Mouse (Mus musculus) MEL (cell line): ENCODE results near the gene Srcin1. TPM values are rescaled to one million over a fixed set of nuclear protein-coding genes. Genes with fewer than 3 reads are reported as not detected.

ENCODE experiments used
- DNase-seq: peaks from one replicate; pipeline ENCODE4 v3.0.0; 2011; ENCODE audit warnings: low read depth, low spot score
- H3K27ac ChIP-seq: 2 replicates; pipeline ENCODE4 v1.5.1; 2012; ENCODE audit warnings: low read depth, mild to moderate bottlenecking, control low read depth, low read length, moderate library complexity; ENCODE audit not compliant: control insufficient read depth
- H3K27me3 ChIP-seq, 2 experiments: fragments of 150-350 bp in 1 of 2; sonication (generic) in 1 of 2; 2 replicates each; pipeline ENCODE4 v1.6.1; 2012; ENCODE audit warnings: low read length in 2 of 2, mild to moderate bottlenecking in 2 of 2, improper control_type of control experiment in 1 of 2, moderate library complexity in 1 of 2; ENCODE audit not compliant: insufficient read depth in 2 of 2, control insufficient read depth in 1 of 2
- H3K36me3 ChIP-seq, 2 experiments: 2 replicates each; pipeline ENCODE4 v1.6.1; 2012 to 2014; ENCODE audit warnings: low read length in 2 of 2, improper control_type of control experiment in 1 of 2, inconsistent platforms in 1 of 2, mild to moderate bottlenecking in 1 of 2; ENCODE audit not compliant: insufficient read depth in 2 of 2, control insufficient read depth in 1 of 2
- H3K4me1 ChIP-seq, 2 experiments: fragments of 150-350 bp in 1 of 2; sonication (generic) in 1 of 2; 2 replicates each; pipeline ENCODE4 v1.6.1; 2012; ENCODE audit warnings: low read length in 2 of 2, improper control_type of control experiment in 1 of 2, mild to moderate bottlenecking in 1 of 2; ENCODE audit not compliant: insufficient read depth in 2 of 2, control insufficient read depth in 1 of 2
- H3K4me3 ChIP-seq, 2 experiments: fragments of 150-350 bp in 1 of 2; sonication (generic) in 1 of 2; 2 replicates each; pipeline ENCODE4 v1.5.1; 2012; ENCODE audit warnings: low read depth in 2 of 2, low read length in 2 of 2, mild to moderate bottlenecking in 2 of 2, moderate library complexity in 2 of 2, control low read depth in 1 of 2, improper control_type of control experiment in 1 of 2; ENCODE audit not compliant: control insufficient read depth in 1 of 2, insufficient read depth in 1 of 2
- H3K79me2 ChIP-seq: 2 replicates; pipeline ENCODE4 v1.6.1; 2012; ENCODE audit warnings: mild to moderate bottlenecking, low read length, moderate library complexity; ENCODE audit not compliant: control insufficient read depth, poor library complexity, insufficient read depth
- H3K9ac ChIP-seq: 2 replicates; pipeline ENCODE4 v1.6.1; 2012; ENCODE audit warnings: low read depth, mild to moderate bottlenecking, control low read depth, low read length, moderate library complexity; ENCODE audit not compliant: control insufficient read depth, poor library complexity, severe bottlenecking
- H3K9me3 ChIP-seq: fragments of 150-350 bp; sonication (generic); replicated peaks from 2 replicates; pipeline ENCODE4 v1.6.1; 2012; ENCODE audit warnings: mild to moderate bottlenecking, low read length, improper control_type of control experiment, moderate library complexity; ENCODE audit not compliant: insufficient read depth
- BHLHE40 ChIP-seq: IDR thresholded peaks from 2 replicates; pipeline ENCODE4 v1.6.1; 2012; ENCODE audit warnings: low read depth, mild to moderate bottlenecking, inconsistent platforms, low read length, improper control_type of control experiment, borderline replicate concordance
- CHD1 ChIP-seq: IDR thresholded peaks from 2 replicates; pipeline ENCODE4 v1.6.1; 2012; ENCODE audit warnings: low read depth, mild to moderate bottlenecking, inconsistent platforms, low read length, improper control_type of control experiment
- CTCF ChIP-seq, 3 experiments: IDR thresholded peaks in 2 of 3; conservative IDR thresholded peaks in 1 of 3; 2 replicates each; pipeline ENCODE4 v1.5.1; 2011 to 2012; ENCODE audit warnings: low read length in 3 of 3, low read depth in 2 of 3, mild to moderate bottlenecking in 2 of 3, improper control_type of control experiment in 1 of 3, inconsistent platforms in 1 of 3, mixed read lengths in 1 of 3, moderate library complexity in 1 of 3; ENCODE audit not compliant: control insufficient read depth in 1 of 3, insufficient read depth in 1 of 3, poor library complexity in 1 of 3, severe bottlenecking in 1 of 3
- E2F4 ChIP-seq: IDR thresholded peaks from 2 replicates; pipeline ENCODE4 v1.6.1; 2011; ENCODE audit warnings: low read depth, low read length, improper control_type of control experiment, borderline replicate concordance
- ELF1 ChIP-seq: IDR thresholded peaks from 2 replicates; pipeline ENCODE4 v1.6.1; 2014; ENCODE audit warnings: low read depth, mild to moderate bottlenecking, inconsistent platforms, low read length, improper control_type of control experiment, moderate library complexity
- EP300 ChIP-seq, 2 experiments: IDR thresholded peaks; 2 replicates each; pipeline ENCODE4 v1.6.1; 2011; ENCODE audit warnings: improper control_type of control experiment in 2 of 2, low read length in 2 of 2, low read depth in 1 of 2, mild to moderate bottlenecking in 1 of 2
- GABPA ChIP-seq: IDR thresholded peaks from 2 replicates; pipeline ENCODE4 v1.6.1; 2012; ENCODE audit warnings: low read depth, mild to moderate bottlenecking, inconsistent platforms, low read length, improper control_type of control experiment, moderate library complexity
- GATA1 ChIP-seq: IDR thresholded peaks from 2 replicates; pipeline ENCODE4 v1.6.1; 2011; ENCODE audit warnings: low read depth, low read length, improper control_type of control experiment
- HCFC1 ChIP-seq: IDR thresholded peaks from 2 replicates; pipeline ENCODE4 v1.6.1; 2012; ENCODE audit warnings: low read depth, mild to moderate bottlenecking, inconsistent platforms, low read length, improper control_type of control experiment, moderate library complexity
- JUND ChIP-seq: IDR thresholded peaks from 2 replicates; pipeline ENCODE4 v1.6.1; 2011; ENCODE audit warnings: low read depth, mild to moderate bottlenecking, improper control_type of control experiment, low read length
- KAT2A ChIP-seq: conservative IDR thresholded peaks from 2 replicates; pipeline ENCODE4 v1.6.1; 2012; ENCODE audit warnings: low read depth, low read length, improper control_type of control experiment, inconsistent platforms
- MAX ChIP-seq: IDR thresholded peaks from 2 replicates; pipeline ENCODE4 v1.6.1; 2011; ENCODE audit warnings: low read length, improper control_type of control experiment
- MAZ ChIP-seq: IDR thresholded peaks from 2 replicates; pipeline ENCODE4 v1.6.1; 2012; ENCODE audit warnings: low read depth, mild to moderate bottlenecking, inconsistent platforms, low read length, improper control_type of control experiment
- MXI1 ChIP-seq: IDR thresholded peaks from 2 replicates; pipeline ENCODE4 v1.6.1; 2011; ENCODE audit warnings: mild to moderate bottlenecking, low read depth, low read length, improper control_type of control experiment
- MYC ChIP-seq: IDR thresholded peaks from 2 replicates; pipeline ENCODE4 v1.6.1; 2011; ENCODE audit warnings: low read depth, mild to moderate bottlenecking, low read length, improper control_type of control experiment, moderate library complexity
- NELFE ChIP-seq: IDR thresholded peaks from 2 replicates; pipeline ENCODE4 v1.6.1; 2011; ENCODE audit warnings: low read depth, low read length, improper control_type of control experiment
- NRF1 ChIP-seq: IDR thresholded peaks from 2 replicates; pipeline ENCODE4 v1.6.1; 2014; ENCODE audit warnings: low read depth, mild to moderate bottlenecking, inconsistent platforms, low read length, improper control_type of control experiment, moderate library complexity; ENCODE audit not compliant: poor library complexity, insufficient read depth, severe bottlenecking
- POLR2AphosphoS2 ChIP-seq: IDR thresholded peaks from 2 replicates; pipeline ENCODE4 v1.6.1; 2011; ENCODE audit warnings: low read length, improper control_type of control experiment
- RAD21 ChIP-seq: IDR thresholded peaks from 2 replicates; pipeline ENCODE4 v1.6.1; 2011; ENCODE audit warnings: mild to moderate bottlenecking, low read depth, low read length, improper control_type of control experiment
- RCOR1 ChIP-seq: IDR thresholded peaks from 2 replicates; pipeline ENCODE4 v1.6.1; 2012; ENCODE audit warnings: low read depth, mild to moderate bottlenecking, inconsistent platforms, low read length, improper control_type of control experiment
- SIN3A ChIP-seq: IDR thresholded peaks from 2 replicates; pipeline ENCODE4 v1.6.1; 2012; ENCODE audit warnings: low read length, improper control_type of control experiment, inconsistent platforms
- SMC3 ChIP-seq: IDR thresholded peaks from 2 replicates; pipeline ENCODE4 v1.6.1; 2011; ENCODE audit warnings: low read depth, low read length, improper control_type of control experiment
- TCF12 ChIP-seq: IDR thresholded peaks from 2 replicates; pipeline ENCODE4 v1.6.1; 2014; ENCODE audit warnings: low read depth, mild to moderate bottlenecking, inconsistent platforms, low read length, improper control_type of control experiment, moderate library complexity
- USF2 ChIP-seq, 2 experiments: IDR thresholded peaks; 2 replicates each; pipeline ENCODE4 v1.6.1; 2011 to 2012; ENCODE audit warnings: improper control_type of control experiment in 2 of 2, low read length in 2 of 2, borderline replicate concordance in 1 of 2, inconsistent platforms in 1 of 2, low read depth in 1 of 2, mild to moderate bottlenecking in 1 of 2; ENCODE audit not compliant: insufficient read depth in 1 of 2
- ZKSCAN1 ChIP-seq: IDR thresholded peaks from 2 replicates; pipeline ENCODE4 v1.6.1; 2012; ENCODE audit warnings: low read depth, mild to moderate bottlenecking, inconsistent platforms, low read length, improper control_type of control experiment, moderate library complexity
- ZMIZ1 ChIP-seq: IDR thresholded peaks from 2 replicates; pipeline ENCODE4 v1.6.1; 2012; ENCODE audit warnings: low read depth, mild to moderate bottlenecking, inconsistent platforms, low read length, improper control_type of control experiment, moderate library complexity
- ZNF384 ChIP-seq: IDR thresholded peaks from 2 replicates; pipeline ENCODE4 v1.6.1; 2012; ENCODE audit warnings: low read depth, mild to moderate bottlenecking, inconsistent platforms, low read length, improper control_type of control experiment
- polyA plus RNA-seq, 2 experiments: library from polyadenylated mRNA; stranded (reverse) in 1 of 2; unstranded in 1 of 2; fragments of >175 nt in 1 of 2; fragments of >200 nt in 1 of 2; gene quantifications; 2 replicates each; pipeline versions ENCODE4 v1.2.1 to v1.2.4; 2012; ENCODE audit warnings: low replicate concordance in 2 of 2, low read depth in 1 of 2; ENCODE audit not compliant: insufficient read length in 2 of 2, insufficient read depth in 1 of 2, missing spikeins in 1 of 2
- total RNA-seq: library from RNA; depleted of rRNA; stranded (reverse); fragments of 300-350 nt; gene quantifications from 2 replicates; pipeline ENCODE4 v1.2.3, GENCODE M21; 2012

Srcin1 gene
- total and polyA plus RNA-seq, 3 experiments, result 0.04 to 0.10 TPM; not detected in 1

DNA sequence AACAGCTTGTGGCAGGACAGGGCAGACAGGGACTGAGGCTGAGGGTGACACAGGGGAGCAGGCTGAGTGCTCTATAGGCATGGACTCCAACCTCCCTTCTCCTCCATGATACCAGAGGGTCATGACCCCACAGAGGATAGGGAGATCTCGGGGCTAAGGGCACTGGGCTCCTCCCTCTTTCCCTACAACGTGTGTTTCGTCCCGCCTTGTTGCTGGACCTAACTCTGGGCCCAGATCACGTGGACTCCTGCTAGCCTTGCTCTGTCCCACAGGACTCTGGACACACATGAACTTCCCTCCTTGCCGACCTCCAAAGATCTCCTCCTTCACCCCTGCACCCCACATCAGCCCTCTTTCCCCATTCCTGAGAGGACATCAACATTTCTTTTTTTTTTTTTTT, 20.8 kb downstream of the Srcin1 start:
- peaks cover 18 to 21% of the 10 kb centered on the region in 2 experiments for H3K27me3 ChIP-seq
- TF ChIP-seq SMC3 (no peak), USF2 (IDR thresholded peaks at IDR 0.05; ENCODE audit: borderline replicate concordance in 1 of 2, insufficient read depth in 1 of 2, low read depth in 1 of 2, low read length in 2 of 2) (no peak), BHLHE40 (no peak), E2F4 (no peak), ELF1 (no peak), CHD1 (no peak), MAX (no peak), MXI1 (no peak), MAZ (no peak), EP300 (IDR thresholded peaks at IDR 0.05; ENCODE audit: low read depth in 1 of 2, low read length in 2 of 2) (no peak), ZMIZ1 (no peak), CTCF (IDR thresholded peaks at IDR 0.05 in 2 of 3, conservative IDR thresholded peaks at IDR 0.05 in 1 of 3; ENCODE audit: control insufficient read depth in 1 of 3, insufficient read depth in 1 of 3, low read depth in 2 of 3, low read length in 3 of 3, poor library complexity in 1 of 3, severe bottlenecking in 1 of 3) (no peak), HCFC1 (no peak), POLR2AphosphoS2 (no peak), GATA1 (no peak), ZNF384 (no peak), TCF12 (no peak)
- TF ChIP-seq, all 39 proteins: peak for 0

GRCm38 (mm10) chr11:97552151-97552550, 23.8 kb downstream of the Srcin1 start:
- H3K27me3 ChIP-seq, result peaks cover 30 to 32% of the 10 kb centered on the region in 2 experiments
- H3K36me3 ChIP-seq, result no peaks in the 10 kb centered on the region
- H3K4me3 ChIP-seq, result no peak overlapping the region
- no peak overlapping the region for H3K27ac ChIP-seq
- TF ChIP-seq ZKSCAN1, result no peak
- TF ChIP-seq TCF12, result no peak
- no peak for TF ChIP-seq NELFE
- TF ChIP-seq ZNF384, result no peak
- TF ChIP-seq GABPA, result no peak
- TF ChIP-seq SMC3, result no peak
- no peak for TF ChIP-seq RAD21
- no peak for TF ChIP-seq NRF1
- TF ChIP-seq JUND, result no peak
- TF ChIP-seq ELF1, result no peak
- TF ChIP-seq SIN3A, result no peak
- TF ChIP-seq RCOR1, result no peak
- TF ChIP-seq MYC, result no peak
- no peak for TF ChIP-seq KAT2A
- no peak for TF ChIP-seq CTCF (IDR thresholded peaks at IDR 0.05 in 2 of 3, conservative IDR thresholded peaks at IDR 0.05 in 1 of 3; ENCODE audit: control insufficient read depth in 1 of 3, insufficient read depth in 1 of 3, low read depth in 2 of 3, low read length in 3 of 3, poor library complexity in 1 of 3, severe bottlenecking in 1 of 3)
- no peak for TF ChIP-seq POLR2AphosphoS2
- H3K9ac ChIP-seq, result no peak overlapping the region
- H3K4me1 ChIP-seq, result peaks cover 0 to 10% of the 10 kb centered on the region in 2 experiments; a peak in 1 of 4 replicates
- no peaks in the 10 kb centered on the region for H3K79me2 ChIP-seq
- no peak for DNase-seq
- H3K9me3 ChIP-seq, result no peaks in the 10 kb centered on the region

More for the DNA sequence above, 20.8 kb downstream of the Srcin1 start:
- H3K79me2 ChIP-seq, result no peaks in the 10 kb centered on the region
- no peak for DNase-seq
- peak overlapping the region in 1 of 2 experiments; percentile 37; a peak in 1 of 4 replicates for H3K4me3 ChIP-seq
- no peaks in the 10 kb centered on the region for H3K9me3 ChIP-seq
- no peaks in the 10 kb centered on the region for H3K36me3 ChIP-seq
- no peak overlapping the region for H3K27ac ChIP-seq
- peaks cover 0 to 10% of the 10 kb centered on the region in 2 experiments; a peak in 1 of 4 replicates for H3K4me1 ChIP-seq
- H3K9ac ChIP-seq, result no peak overlapping the region
